Mouse (Mus musculus): ENCODE data around the gene Ces3a. TPM values are rescaled to one million over a fixed set of nuclear protein-coding genes. Genes with fewer than 3 reads are reported as not detected.
"Not testable (repeated sequence)": the region's sequence is repeated elsewhere in the genome, so short reads cannot be mapped to it uniquely, and the experiment has no call there.

The Ces3a gene
- total RNA-seq, 2 experiments from 2014 or later = 0.30 to 1.6 TPM

DNA sequence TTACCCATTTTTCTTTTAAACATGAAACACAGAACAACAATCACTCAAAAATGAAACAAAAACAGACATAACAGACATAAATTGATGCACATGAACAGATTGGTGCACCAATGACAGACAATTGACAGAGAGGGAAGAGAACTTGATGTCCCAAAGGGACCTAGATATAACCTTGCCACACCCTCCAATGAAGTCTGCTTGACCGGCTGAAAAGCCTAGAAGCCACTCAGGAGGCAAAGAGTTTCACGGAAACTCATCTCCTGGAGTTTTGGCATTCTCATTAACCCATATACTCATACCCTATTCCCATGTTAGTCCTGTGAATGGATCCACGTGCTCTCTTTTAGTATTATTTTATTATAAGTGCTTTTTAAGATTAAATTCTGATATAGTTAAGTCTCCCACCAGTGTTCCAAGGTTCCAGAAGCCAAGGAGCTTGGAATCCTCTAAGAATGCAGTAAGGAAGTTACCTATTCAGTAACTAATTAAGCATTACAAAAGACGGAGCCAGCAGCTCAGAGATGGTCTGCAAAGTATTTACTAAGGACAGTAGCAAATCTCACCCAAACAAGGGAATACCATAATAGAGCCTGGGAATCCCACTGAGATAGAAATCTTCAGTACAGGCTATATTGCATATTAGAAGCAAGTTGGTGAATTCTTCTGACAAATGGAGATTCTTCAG is 53.8 kb downstream of the Ces3a start:
- DNase-seq = not testable (repeated sequence)

DNA sequence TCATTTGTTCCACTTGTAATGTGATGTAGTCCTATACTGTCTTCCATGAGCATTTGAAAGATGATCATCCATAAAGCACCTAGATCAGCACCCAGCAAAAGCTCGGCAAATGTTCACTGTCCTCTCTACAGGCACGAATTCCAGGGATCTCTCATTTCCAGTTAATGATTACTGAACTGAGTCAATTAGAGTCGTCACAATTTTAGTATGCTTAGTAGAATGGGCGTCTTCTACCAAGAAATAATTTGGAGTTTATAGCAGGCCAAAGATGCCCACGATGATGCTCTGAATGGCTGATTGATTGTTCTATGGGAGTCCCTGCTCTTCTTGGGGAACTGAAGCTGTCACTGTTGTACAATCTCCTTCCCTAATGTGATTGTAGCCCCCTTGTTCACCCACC is 55.3 kb downstream of the Ces3a start:
- DNase-seq = not testable (repeated sequence)

DNA sequence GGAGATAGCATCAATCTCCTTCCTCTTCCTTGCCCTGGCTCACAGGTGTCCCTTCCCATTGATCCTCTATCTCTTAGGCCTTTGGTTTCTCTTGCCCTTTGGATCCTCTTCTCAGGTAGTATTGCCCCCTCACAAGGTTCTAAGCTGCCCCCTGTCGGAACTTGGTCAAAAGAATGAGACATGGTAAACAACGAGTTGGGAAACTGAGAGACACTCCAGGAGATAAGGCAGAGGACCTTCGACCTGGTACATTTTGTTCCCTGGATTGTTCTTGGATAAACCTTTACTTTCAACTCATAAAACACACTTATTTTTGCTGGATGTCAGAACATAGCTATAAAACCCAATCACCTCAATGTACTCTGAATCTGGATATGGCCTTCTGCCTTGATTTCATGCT is 55.8 kb downstream of the Ces3a start:
- DNase-seq = no peak

Other genes starting within 250 kb of the Ces3a start
- under 1 TPM; 0.26 to 0.40 TPM for gene Ces2b, start 217.0 kb upstream of the Ces3a start, total RNA-seq (2021)
- gene Ces2c, start 201.5 kb upstream of the Ces3a start, total RNA-seq (2021) = not detected
- gene Ces2e, start 122.3 kb upstream of the Ces3a start, total RNA-seq (2021) = 1 to 10 TPM; 2.9 to 5.5 TPM
- not detected for gene Ces2f, start 101.2 kb upstream of the Ces3a start, total RNA-seq (2021)
- gene Ces2g, start 86.9 kb upstream of the Ces3a start, total RNA-seq (2021) = 1 to 10 TPM; 1.7 to 2.4 TPM
- not detected for gene Ces2h, start 47.7 kb upstream of the Ces3a start, total RNA-seq (2021)
- under 1 TPM in 1 of 2 experiments, not detected in 1; 0.73 TPM for gene Ces3b, start 35.2 kb downstream of the Ces3a start, total RNA-seq (2021)
- gene Ces4a, start 83.2 kb downstream of the Ces3a start, total RNA-seq (2021) = not detected
- 100 to 1,000 TPM in 1 of 2 experiments, 10 to 100 TPM in 1; 74.1 to 104 TPM for gene Cbfb, start 122.1 kb downstream of the Ces3a start, total RNA-seq (2021)
- gene D230025D16Rik, start 176.5 kb downstream of the Ces3a start, total RNA-seq (2021) = 10 to 100 TPM; 23.7 to 27.2 TPM
- gene B3gnt9, start 206.6 kb downstream of the Ces3a start, total RNA-seq (2021) = 1 to 10 TPM; 2.7 to 3.0 TPM
- gene Tradd, start 216.0 kb downstream of the Ces3a start, total RNA-seq (2021) = 10 to 100 TPM; 15.3 to 17.9 TPM
- 1 to 10 TPM; 3.3 to 3.6 TPM for gene Fbxl8, start 216.0 kb downstream of the Ces3a start, total RNA-seq (2021)
- 1 to 10 TPM; 1.3 to 1.6 TPM for gene Hsf4, start 221.2 kb downstream of the Ces3a start, total RNA-seq (2021)
- gene Nol3, start 227.5 kb downstream of the Ces3a start, total RNA-seq (2021) = 1 to 10 TPM; 5.5 TPM
- 1 to 10 TPM; 2.4 to 2.8 TPM for gene 4931428F04Rik, start 241.3 kb downstream of the Ces3a start, total RNA-seq (2021)
- gene Exoc3l, start 247.5 kb downstream of the Ces3a start, total RNA-seq (2021) = 10 to 100 TPM; 19.8 to 22.0 TPM
- 10 to 100 TPM; 36.6 to 49.5 TPM for gene E2f4, start 249.1 kb downstream of the Ces3a start, total RNA-seq (2021)